Mouse (Mus musculus) adrenal gland, adult 8-10 months (tissue): ENCODE measurements around the gene Actg1. TPM values are rescaled to one million over a fixed set of nuclear protein-coding genes. Genes with fewer than 3 reads are reported as not detected.

Experiments
- DNase-seq: peaks from one replicate; pipeline ENCODE4 v3.0.0; 2022
- total RNA-seq, 4 experiments: library from RNA; stranded (reverse); gene quantifications; 2 replicates each; pipeline ENCODE4 v1.2.4; 2022

The Actg1 gene
- total RNA-seq, result 1,000 to 10,000 TPM; 1,100 to 1,474 (median 1,219) TPM

DNA sequence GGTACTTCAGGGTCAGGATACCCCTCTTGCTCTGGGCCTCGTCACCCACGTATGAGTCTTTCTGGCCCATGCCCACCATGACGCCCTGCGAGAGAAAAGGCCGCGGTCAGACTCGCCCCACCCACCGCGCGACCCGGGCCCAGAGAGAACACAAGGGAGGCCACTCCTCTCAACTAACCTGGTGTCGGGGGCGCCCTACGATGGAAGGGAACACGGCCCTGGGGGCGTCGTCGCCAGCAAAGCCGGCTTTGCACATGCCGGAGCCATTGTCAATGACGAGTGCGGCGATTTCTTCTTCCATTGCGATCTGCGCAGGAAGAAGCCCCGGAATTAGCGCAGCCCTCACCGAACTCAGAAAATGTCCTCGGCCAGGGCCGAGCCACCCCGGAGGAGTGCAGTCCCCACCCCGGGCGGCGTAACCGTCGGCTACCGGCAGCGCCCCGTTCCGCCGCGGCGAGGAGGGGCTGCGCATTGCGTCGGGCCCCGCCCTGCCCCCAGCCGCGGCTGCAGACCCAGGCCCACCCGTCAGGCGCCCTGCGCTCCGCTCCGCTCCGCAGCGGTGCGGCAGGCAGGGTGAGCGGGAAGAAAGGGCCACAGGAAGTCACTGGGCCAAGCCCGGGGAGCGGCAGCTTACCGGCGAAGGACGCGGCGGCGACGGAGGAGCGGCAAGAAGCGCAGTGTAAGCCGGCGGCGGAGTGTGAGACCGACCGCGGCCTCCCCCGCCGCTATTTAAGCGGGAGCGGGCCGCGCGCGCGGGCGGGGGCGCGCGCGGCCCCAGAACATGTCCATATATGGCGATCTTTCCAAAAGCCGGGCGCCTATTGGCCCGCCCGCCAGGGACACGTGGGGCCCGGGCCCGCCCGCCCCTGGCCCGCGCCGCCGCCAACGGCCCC lies at the start of gene Actg1:
Gene Actg1, minus strand, starts transcription at position 752 of the 893 bp plus-strand sequence.
- peak; percentile 46 for DNase-seq

DNA sequence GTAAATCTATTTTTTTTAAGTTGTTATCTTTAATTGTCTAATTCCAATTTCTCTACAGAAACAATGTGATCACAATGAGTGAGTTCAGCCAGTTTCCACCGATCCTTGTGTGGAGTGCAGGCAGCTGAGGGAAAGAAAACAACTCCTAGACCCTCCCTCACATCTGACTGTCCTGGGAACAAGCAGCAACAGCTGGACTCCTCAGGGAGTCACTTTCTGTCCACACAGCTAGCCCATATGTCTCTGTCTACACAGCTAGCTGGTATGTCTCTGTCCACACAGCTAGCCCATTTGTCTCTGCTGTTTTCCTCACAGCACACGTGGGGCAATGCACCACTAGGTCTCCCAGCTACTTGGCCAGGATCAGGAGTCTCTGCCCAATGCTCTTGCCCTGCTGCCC lies 49.3 kb upstream of the Actg1 start:
- DNase-seq, result no peak

DNA sequence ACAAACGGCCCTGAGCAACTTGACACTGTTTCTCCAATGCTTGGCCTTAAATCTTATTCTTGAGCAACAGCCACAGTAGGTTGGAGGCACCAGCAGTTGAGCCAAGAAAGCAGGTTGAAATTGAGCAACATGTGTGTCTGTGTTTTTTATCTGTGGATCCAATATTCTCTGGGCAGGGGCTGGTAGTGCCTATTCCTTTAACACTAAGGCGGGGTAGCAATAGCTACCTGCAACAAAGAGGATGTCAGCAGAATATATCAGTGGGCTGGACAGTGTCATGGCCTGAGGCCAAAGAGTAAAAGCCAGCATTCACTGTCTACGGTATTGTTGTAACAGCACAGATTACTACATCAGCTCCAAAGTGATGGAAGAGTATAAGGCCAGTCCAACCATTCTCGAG lies 47.3 kb upstream of the Actg1 start:
- no peak for DNase-seq

DNA sequence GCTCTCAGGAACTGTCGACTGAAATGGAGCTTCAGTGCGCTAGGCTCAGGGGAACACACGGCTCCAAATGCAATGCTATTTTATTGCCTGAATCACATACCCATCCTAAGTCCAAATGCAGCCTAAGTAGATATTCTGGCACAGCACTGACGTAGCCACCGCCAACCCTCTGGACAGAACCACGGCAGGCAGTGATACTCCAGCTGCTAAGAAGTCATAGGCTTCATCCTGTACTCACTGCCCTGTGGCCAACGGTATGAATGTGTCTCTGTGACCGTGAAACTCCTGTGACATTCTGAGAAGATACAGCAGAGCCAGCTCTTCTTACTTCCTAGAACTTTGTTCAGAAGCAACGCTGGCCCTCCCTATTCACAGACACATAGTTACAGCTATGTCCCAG lies 40.2 kb upstream of the Actg1 start:
- no peak for DNase-seq

DNA sequence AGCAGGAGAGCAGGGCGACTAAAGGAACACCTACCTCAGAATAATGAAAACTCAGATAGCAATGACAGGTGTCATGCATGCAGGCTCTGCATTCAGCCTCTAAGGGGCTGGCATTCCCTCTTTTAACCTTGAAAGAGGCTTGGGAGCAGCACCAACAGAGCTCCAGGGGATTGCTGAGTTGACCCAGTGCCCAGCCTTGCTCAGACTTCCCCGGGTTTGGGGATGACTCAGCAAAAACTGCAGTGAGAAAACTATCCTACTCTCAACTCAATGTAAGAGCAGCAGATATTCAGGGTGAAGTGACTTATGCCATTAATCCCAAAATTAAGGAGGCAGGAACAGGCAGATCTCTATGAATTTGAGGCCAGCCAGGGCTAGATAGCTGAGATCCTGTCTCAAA lies 38.8 kb upstream of the Actg1 start:
- DNase-seq, result no peak

DNA sequence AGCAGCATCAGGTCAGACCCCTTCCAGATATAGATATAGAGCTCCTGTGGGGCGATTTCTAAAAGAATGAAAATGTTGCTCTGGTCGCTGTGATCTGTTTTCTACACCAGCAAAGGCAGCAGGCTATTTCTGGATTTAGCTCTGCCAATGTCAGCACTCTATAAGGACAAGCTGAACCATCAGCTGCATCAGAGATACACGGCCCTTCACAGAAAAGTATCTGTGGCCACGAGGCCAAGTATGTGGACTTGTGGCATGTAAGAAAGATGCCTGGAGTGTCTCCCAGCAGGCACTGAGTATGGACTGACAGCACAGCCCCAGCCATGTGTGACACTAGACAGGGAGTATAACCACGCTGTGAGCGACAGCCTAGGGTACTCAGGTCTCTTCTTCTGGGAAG lies 38.3 kb upstream of the Actg1 start:
- no peak for DNase-seq

DNA sequence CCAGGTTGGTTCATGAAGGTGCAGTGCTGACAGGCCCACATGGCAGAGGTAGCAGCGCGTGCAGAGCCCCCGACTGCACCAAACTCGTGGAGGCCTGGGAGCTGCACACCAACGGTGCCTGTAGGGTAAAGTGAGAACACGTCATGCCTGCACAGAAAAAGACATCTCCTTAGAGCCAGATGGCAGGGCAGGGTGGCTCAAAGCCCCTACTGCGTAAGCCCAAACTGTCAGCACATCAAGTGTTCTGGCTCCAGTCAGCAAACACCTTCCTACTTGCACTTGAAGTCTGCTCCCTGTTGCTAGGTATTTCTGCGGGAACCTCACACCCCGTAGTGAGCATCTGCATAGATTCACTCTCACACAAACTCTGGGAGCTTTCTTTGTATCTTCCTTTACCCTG lies 34.2 kb upstream of the Actg1 start:
- no peak for DNase-seq

DNA sequence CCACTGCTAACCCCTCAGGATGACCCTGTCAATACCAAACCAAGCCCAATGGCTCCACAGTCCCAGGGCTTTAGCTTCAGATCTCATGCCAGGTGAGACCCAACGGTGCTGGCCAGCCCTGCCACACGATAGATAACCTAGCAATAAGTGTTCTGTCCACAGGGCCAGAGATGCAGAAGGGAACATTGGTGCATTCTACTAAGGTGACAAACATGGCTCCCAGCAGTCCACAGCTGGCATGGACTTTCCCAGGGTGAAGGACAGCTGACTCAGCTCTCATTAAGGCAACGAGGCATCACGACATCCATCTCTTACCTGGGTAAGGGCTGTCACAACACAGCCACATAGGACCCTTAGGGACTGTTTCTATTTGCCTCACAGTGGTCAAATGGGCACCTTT lies 32.8 kb upstream of the Actg1 start:
- DNase-seq, result no peak

DNA sequence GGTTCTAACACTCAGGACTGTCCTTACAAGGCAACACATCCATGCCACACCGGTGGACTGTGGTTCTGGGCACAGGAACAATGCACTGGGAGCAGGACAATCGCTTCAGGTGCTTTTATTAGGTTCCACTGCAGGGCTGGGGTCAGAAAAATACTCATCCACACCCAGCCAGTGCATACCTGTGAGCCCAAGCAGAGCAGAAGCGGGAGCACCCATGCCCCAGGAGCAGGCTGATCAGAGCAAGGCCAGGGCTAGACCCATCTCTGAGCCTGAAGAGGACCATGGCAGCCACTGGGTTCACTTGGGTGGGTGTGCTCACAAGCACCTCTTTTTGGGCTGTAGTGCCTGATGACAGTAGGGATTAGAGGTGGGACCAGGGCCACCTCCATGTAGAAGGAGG lies 31.9 kb upstream of the Actg1 start:
- DNase-seq, result no peak

DNA sequence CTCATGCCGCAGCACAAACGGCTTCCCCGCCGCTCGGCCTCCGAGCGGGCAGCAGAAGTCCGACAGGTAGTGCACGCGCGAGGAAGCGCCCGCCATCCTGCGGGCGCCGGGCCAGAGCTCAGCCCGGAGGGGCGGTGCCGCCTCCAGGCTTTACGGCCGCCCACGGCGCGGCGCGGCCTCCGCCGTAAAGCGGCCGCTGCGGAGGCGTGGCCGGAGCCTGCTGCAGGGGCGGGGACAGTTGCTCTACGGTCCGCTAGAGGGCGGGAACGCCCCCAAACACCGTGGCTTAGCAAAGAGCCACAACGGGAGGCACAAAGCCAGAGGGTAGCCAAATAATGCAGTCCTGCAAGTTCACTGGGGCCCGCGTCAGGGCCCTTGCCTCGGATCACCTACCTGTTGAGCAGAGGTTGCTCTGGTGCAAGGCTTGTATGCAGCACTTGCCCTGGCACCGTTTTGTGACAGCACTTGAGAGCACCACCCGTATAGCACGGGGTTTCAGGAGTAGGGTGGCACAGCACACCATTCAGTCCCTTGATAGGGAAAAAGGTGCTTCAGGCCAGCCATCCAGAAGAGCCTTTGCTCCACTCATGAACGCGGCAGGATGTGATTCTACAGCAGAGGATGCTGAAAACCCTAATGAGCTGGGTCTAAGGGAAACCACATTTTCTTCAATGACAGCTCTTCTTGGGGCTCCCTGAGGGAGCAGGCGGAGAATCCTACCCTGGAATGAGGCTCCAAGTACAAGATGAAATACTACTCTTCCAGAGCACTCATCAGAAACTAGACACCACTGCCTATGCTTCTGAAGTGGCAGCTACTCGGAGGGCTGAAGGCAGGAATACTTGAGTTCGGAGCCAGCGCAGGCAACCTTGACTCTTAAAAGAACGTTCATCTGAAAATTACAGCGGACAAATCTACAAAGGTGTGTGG lies 30.5 kb upstream of the Actg1 start, which contains the start of gene Faap100:
Gene Faap100, minus strand, starts transcription at position 154 of the 930 bp plus-strand sequence.
- DNase-seq, result peak; percentile 89

DNA sequence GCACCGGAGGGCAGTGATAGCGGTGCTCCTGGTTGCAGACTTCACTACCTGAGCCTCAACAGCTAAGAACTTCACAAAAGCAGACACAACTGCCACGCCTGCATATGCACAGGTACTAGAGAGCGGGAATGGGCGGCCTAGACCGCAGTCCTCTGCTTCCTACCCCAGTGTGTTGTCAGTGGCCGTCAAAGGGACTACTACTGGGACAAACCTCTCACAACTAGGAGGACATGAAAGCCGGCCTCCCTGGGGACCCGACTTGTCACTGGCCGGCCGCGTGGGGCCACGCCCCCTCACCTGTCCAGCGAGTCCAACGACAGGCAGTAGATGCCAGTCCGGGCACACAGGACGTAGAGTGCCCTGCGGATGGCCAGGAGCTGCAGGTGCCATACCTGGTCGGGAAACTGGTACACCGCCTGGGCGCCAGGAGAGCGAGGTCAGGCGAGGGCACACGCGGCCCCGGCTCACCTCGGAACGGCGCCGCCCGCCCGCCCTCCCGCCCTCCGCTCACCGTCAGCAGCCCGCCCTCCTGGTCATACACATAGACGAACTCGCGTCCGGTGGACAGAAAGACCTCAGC lies 29.8 kb upstream of the Actg1 start:
- DNase-seq, result no peak

DNA sequence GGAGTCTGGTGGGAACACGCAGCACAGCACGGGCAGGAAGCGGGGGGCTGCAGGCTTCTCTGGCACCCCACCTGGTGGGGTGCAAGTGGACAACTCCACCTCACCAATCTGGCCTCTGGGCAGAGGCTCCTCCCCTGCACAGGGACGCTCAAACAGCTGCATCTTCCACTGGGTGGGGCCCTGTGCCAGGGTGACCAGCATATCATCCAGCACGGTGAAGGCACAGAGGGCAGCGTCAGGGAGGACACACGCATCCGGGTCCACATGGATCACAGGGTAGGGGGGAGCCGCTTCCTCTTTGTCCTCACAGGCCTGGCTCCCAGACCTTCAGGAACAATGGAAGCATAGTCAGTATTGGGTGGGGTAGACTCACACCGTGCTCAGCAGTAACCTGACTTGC lies 29.0 kb upstream of the Actg1 start:
- no peak for DNase-seq

DNA sequence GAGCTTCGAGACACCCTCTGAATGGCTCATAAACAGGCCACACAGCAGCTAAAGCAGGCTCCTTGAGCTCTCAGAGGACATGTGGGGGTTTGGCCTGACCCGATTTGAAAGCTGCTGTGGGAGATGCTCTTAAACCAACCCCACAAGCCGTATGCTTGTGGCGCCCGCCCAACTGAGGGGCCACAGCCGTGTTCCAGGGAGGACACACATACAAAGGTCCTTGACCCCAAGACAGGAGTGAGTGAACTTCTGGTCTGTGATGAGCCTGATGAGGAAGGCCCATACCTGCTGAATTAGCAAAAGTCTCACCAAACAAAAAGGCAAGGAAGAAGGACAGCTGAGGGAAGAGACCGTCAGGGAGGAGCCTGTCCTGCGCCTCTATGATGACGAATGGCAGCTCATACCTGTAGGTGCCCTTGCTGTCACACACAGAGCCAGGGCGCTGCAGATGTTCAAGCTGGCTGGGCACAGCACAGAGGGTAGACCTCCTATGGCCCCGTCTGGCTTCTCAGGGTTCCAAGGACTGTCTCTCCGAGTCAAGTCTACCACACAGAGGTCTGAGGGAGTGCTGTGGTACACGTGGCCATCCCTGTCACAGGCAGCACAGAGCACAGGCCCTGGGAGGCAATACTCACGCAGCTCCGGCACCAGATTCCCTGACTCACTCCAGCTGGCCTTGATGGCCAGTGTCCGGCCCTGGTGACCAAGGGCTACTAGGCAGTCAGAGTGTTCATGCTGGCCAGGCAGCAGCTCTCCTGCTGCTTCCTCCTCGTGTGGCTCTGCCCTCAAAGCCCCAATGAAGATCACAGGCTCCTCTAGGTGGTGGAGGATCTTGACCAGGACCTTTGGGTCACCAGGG lies 28.2 kb upstream of the Actg1 start:
- DNase-seq, result peak; percentile 85

DNA sequence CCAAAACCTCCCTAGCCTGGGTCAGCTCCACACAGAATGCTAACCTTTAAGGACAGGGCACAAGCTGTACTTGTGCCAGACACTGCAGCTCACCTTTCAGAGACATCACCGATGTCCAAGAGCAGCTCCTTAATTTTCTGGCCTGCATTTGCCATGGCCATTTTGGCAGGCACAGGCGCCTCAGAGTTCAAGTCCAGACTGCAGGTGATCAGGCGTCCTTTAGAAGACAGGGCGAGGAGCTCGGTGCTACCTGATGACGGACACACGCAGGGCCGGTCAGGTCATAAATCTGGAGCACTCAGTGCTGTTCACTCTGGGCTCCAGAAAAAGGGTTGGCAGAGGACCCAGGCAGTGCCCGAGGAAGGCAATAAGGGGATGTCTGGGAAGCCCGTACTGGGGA lies 27.0 kb upstream of the Actg1 start:
- DNase-seq, result no peak

DNA sequence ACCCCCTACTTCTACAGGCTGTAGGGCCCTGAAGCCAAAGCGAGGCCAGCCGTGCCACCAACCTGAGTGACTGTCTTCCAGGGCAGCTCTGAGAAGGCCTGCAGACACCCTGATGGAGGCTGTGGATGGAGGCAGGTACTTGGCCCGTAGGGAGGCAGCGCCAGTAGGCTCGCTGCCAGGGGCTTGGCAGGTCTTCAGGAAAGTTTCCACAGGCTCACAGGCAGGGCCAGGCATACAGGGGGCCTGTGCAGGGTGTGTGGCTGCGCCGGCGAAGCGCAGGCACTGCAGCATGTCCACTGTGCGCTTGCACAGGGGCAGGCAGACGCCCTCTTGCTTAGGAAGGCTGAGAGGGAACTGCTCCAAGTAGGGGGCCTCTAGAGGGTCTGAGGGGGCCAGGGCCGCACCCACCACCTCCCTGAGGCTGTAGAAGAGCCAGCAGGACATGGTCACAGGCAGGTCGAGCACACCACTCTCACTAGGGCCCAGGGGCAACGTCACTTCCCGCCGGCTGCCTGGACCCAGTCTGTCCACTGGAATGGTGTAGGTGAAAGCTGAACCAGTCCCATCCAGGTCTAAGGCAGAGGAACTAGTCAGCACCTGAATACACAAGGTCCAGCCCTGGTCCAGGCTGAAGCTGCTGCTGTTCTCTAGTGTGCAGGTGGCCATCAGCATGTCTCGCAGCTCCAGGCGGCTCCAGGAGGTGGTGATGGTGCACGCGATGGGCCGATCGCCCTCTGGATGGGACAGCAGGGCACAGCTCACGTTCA lies 25.7 kb upstream of the Actg1 start:
- no peak for DNase-seq

DNA sequence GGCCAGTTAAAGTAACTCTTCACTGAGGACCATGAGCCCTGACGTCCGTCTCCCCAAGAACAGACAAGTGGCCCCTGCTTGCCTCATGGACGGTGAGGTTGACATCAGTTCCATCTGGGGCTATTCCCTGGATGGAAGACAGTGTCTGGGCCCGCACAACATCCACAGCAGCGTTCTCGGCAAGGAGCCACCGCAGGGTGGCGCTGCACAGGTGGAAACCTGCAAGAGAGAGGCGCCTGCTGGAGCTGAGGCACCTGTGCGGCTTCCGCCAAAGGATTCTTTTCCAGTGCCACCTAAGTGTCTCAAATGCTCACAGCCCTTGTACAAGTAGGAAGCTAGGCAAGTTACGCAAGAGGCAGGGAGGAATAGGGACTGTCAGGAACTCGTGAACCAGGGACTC lies 24.7 kb upstream of the Actg1 start:
- DNase-seq, result no peak

DNA sequence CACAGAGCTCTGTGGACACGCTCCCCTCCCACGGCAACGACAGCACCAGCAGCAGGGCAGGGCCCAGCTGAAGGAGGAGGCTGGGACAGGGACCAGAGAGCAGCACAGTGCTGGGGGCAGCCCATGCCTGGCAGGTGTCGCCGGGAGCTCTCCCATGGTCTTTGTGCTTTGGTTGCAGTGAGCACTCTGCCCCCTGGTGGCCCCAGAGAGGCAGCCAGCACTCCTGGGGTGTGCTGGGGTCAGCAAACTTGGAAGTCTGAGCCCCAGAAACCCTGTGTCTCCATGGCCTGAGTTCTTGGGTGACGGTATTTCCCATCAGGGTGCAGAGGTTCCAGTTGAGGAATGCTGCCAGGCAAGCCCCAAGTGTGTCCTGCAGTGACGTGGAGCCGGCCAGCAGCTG lies 21.3 kb upstream of the Actg1 start:
- no peak for DNase-seq

DNA sequence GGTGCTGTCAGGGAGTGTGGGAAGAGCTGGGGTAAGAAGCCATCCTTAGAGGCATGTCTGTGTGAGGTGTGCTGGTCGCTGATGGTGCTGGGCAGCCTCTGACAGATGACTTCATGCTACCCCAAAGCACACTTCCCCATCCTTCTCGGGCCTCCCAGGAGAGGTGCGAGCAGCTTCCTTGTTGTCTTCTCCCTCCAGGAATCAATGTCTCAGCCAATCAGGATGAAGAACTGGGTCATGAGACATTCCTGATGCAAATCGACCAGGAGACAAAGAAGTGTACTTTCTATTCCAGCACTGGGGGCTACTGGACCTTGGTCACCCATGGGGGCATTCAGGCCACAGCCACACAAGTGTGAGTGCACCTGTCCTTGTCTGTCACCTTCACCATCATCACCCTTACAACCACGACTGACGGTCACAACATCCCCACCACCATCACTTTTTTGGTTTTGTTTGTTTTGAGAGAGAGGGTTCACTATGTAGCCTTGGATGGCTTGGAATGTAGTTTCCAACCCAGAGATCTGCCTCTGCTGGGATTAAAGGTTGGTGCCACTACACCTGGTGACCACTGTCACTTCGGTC lies 18.2 kb upstream of the Actg1 start:
- no peak for DNase-seq

DNA sequence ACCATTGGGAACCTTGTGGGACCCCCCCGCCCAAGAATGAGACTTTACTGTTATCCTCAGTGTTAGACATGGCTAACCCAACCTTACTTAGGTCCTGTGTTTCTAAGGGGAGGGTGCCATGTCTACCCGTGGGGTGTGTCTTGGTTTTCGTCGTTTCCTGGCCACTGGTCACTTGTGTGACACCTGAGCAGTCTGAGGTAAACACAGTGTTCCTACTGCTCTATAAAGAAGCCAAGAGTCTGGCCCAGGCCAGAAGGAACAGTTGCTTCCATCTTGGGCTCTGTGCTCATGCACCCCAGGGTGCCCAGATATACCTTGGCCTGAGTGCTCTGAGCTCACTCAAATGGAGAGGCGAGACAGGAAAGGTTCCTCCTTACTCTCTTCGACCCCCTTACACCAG lies 14.5 kb upstream of the Actg1 start:
- no peak for DNase-seq

DNA sequence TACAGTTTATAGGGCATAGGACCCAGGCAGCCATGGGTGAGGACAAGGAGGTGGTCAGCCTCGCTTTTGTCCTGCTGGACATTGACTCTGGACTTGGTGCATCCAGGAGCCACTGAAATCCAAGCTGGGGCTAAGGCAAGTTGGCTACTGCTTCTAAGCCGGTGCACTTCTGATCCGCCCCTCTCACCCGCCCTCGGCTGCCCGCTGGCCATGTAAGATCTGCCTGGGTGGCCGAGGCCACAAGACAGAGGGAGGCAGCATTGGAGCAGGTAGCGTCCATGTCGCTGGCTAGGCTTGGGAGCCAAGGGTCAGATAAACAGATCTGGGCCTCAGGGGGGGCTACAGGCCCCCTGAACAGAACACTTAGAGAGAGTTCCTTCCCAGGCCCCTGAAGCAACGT lies 13.0 kb upstream of the Actg1 start, which contains the start of gene Fscn2:
Gene Fscn2, plus strand, starts transcription at position 240 of the 400 bp plus-strand sequence.
- DNase-seq, result no peak

DNA sequence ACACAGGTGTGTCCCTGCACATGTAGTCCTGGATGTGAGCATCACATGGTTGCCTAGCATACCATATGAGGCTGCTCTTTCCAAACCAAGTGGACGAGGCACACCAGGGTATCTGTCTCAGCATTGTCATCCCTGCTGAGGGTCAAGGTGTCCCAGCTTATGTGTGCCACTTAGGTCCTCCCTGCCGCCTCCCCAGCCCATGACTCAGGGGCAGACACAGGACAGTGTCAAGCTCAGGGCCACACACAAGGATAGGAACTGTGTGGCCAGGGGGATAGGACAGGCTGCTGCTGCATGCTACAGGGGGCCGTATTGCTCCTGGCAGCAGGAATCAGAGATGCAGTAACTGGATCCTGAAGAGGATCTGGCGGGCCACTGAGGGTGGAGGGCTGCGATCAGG lies 12.4 kb upstream of the Actg1 start:
- no peak for DNase-seq
